Mouse (Mus musculus) CH12.LX (cell line): ENCODE measurements around the gene Olfr1208. TPM values are rescaled to one million over a fixed set of nuclear protein-coding genes. Genes with fewer than 3 reads are reported as not detected.

Source experiments
- DNase-seq: peaks from one replicate; pipeline ENCODE4 v3.0.0-alpha.2; 2013; ENCODE audit errors: extremely low read depth
- H3K27ac ChIP-seq: 2 replicates; pipeline ENCODE4 v1.5.1; 2012; ENCODE audit warnings: low read depth, mild to moderate bottlenecking, control low read depth, moderate library complexity; ENCODE audit not compliant: insufficient read depth
- H3K27me3 ChIP-seq: replicated peaks from 2 replicates; pipeline ENCODE3; 2012; ENCODE audit warnings: inconsistent platforms
- H3K36me3 ChIP-seq, 2 experiments: replicated peaks in 1 of 2; 2 replicates each; pipeline versions ENCODE3 to v1.6.1; 2012; ENCODE audit warnings: inconsistent platforms in 1 of 2, low read length in 1 of 2, mild to moderate bottlenecking in 1 of 2, mixed read lengths in 1 of 2, moderate library complexity in 1 of 2; ENCODE audit not compliant: control insufficient read depth in 1 of 2, insufficient read depth in 1 of 2
- H3K4me1 ChIP-seq, 2 experiments: 2 replicates each; pipeline ENCODE4 v1.6.1; 2012; ENCODE audit warnings: inconsistent platforms in 1 of 2, moderate library complexity in 1 of 2; ENCODE audit not compliant: insufficient read depth in 2 of 2, control insufficient read depth in 1 of 2
- H3K4me2 ChIP-seq: 2 replicates; pipeline ENCODE4 v1.6.1; 2012; ENCODE audit warnings: low read depth, mild to moderate bottlenecking, control low read depth; ENCODE audit not compliant: poor library complexity, insufficient read depth, severe bottlenecking
- H3K4me3 ChIP-seq, 3 experiments: fragments of 150-350 bp in 1 of 3; sonication (generic) in 1 of 3; replicated peaks in 1 of 3; 2 replicates each; pipeline versions ENCODE3 to v1.5.1; 2011 to 2012; ENCODE audit warnings: low read depth in 2 of 3, low read length in 2 of 3, mild to moderate bottlenecking in 2 of 3, moderate library complexity in 2 of 3, control low read depth in 1 of 3, improper control_type of control experiment in 1 of 3, inconsistent platforms in 1 of 3, mixed read lengths in 1 of 3; ENCODE audit not compliant: poor library complexity in 1 of 3
- H3K79me2 ChIP-seq: replicated peaks from 2 replicates; pipeline ENCODE4 v1.6.1; 2012; ENCODE audit warnings: mild to moderate bottlenecking, moderate library complexity; ENCODE audit not compliant: control insufficient read depth, poor library complexity, insufficient read depth, severe bottlenecking; ENCODE audit errors: extremely low read depth
- H3K9ac ChIP-seq: 2 replicates; pipeline ENCODE4 v1.6.1; 2012; ENCODE audit warnings: low read depth, mild to moderate bottlenecking, control low read depth, moderate library complexity; ENCODE audit not compliant: insufficient read depth
- H3K9me3 ChIP-seq: replicated peaks from 2 replicates; pipeline ENCODE3; 2012; ENCODE audit warnings: low read length, inconsistent platforms, mixed read lengths
- BHLHE40 ChIP-seq: IDR thresholded peaks from 2 replicates; pipeline ENCODE4 v1.6.1; 2011; ENCODE audit warnings: mild to moderate bottlenecking, low read depth, low read length, improper control_type of control experiment
- CHD1 ChIP-seq: IDR thresholded peaks from 2 replicates; pipeline ENCODE4 v1.6.1; 2012; ENCODE audit warnings: low read depth, low read length, improper control_type of control experiment, inconsistent platforms
- EP300 ChIP-seq: IDR thresholded peaks from 2 replicates; pipeline ENCODE4 v1.6.1; 2011; ENCODE audit warnings: low read length, improper control_type of control experiment
- IRF4 ChIP-seq: IDR thresholded peaks from 2 replicates; pipeline ENCODE4 v1.6.1; 2014; ENCODE audit warnings: low read depth, mild to moderate bottlenecking, inconsistent platforms, low read length, improper control_type of control experiment
- KAT2A ChIP-seq: IDR thresholded peaks from 2 replicates; pipeline ENCODE4 v1.6.1; 2012; ENCODE audit warnings: low read length, improper control_type of control experiment, inconsistent platforms; ENCODE audit not compliant: insufficient replicate concordance
- MAX ChIP-seq: IDR thresholded peaks from 2 replicates; pipeline ENCODE4 v1.6.1; 2011; ENCODE audit warnings: low read length, improper control_type of control experiment
- POLR2AphosphoS2 ChIP-seq: IDR thresholded peaks from 2 replicates; pipeline ENCODE4 v1.6.1; 2011; ENCODE audit warnings: low read depth, low read length, improper control_type of control experiment
- SIN3A ChIP-seq: IDR thresholded peaks from 2 replicates; pipeline ENCODE4 v1.6.1; 2012; ENCODE audit warnings: low read length, improper control_type of control experiment, inconsistent platforms
- SMC3 ChIP-seq: IDR thresholded peaks from 2 replicates; pipeline ENCODE4 v1.6.1; 2011; ENCODE audit warnings: low read depth, low read length, improper control_type of control experiment
- TBP ChIP-seq: conservative IDR thresholded peaks from 2 replicates; pipeline ENCODE4 v1.6.1; 2011; ENCODE audit warnings: low read depth, low read length, improper control_type of control experiment
- ZC3H11A ChIP-seq: IDR thresholded peaks from 2 replicates; pipeline ENCODE4 v1.6.1; 2012; ENCODE audit warnings: low read depth, mild to moderate bottlenecking, inconsistent platforms, low read length, improper control_type of control experiment
- ZMIZ1 ChIP-seq: IDR thresholded peaks from 2 replicates; pipeline ENCODE4 v1.6.1; 2012; ENCODE audit warnings: low read depth, mild to moderate bottlenecking, inconsistent platforms, low read length, improper control_type of control experiment
- dilution Hi-C: fragments of 300-500 bp; cut with MboI; formaldehyde crosslinking; loops from 2 replicates; pipeline ENCODE4 v1.14.3; 2020; ENCODE audit warnings: low sequenced_read_pairs; ENCODE audit not compliant: extremely low pct_unique_long_range_greater_than_20kb, extremely low pct_ligation_motif_present
- in situ Hi-C: fragments of 300-500 bp; cut with MboI; formaldehyde crosslinking; loops from 3 replicates; pipeline ENCODE4 v1.14.3; 2019; ENCODE audit warnings: low sequenced_read_pairs, low pct_ligation_motif_present, low pct_unique_long_range_greater_than_20kb, mixed read lengths
- polyA plus RNA-seq: library from polyadenylated mRNA; unstranded; fragments of >175 nt; gene quantifications from 2 replicates; pipeline ENCODE4 v1.2.1, GENCODE M21; 2012; ENCODE audit warnings: low read depth; ENCODE audit not compliant: insufficient read length
- total RNA-seq, 2 experiments: library from RNA; depleted of rRNA; stranded (reverse); fragments of 300-350 nt in 1 of 2; fragments of >200 nt in 1 of 2; gene quantifications; 2 replicates each; pipeline ENCODE4 v1.2.3; 2012 to 2014

Gene Olfr1208
- total RNA-seq (2012; rRNA removed), result not detected in 2 replicates
- not detected in 2 replicates for total RNA-seq (2014; rRNA removed)
- polyA plus RNA-seq, result not detected in 2 replicates

GRCm38 (mm10) chr2:88902211-88902610 lies at the start of gene Olfr1208:
TSS of gene Olfr1208 (minus strand) at chr2:88902311.
- H3K36me3 ChIP-seq, result no peaks in the 10 kb centered on the region
- in situ Hi-C loops, result no loop called here
- H3K9me3 ChIP-seq, result peaks cover 11% of the 10 kb centered on the region
- no peaks in the 10 kb centered on the region for H3K27me3 ChIP-seq
- H3K9ac ChIP-seq, result no peak within 1 kb of the TSS
- no peak within 1 kb of the TSS for H3K4me3 ChIP-seq
- dilution Hi-C loops, result no loop called here
- H3K27ac ChIP-seq, result no peak within 1 kb of the TSS
- no peaks in the 10 kb centered on the region for H3K79me2 ChIP-seq
- H3K4me1 ChIP-seq, result no peaks in the 10 kb centered on the region
- no peak within 1 kb of the TSS for H3K4me2 ChIP-seq
- TF ChIP-seq EP300, result no peak
- no peak for TF ChIP-seq IRF4
- no peak for TF ChIP-seq KAT2A
- no peak for TF ChIP-seq BHLHE40
- no peak for TF ChIP-seq CHD1
- TF ChIP-seq ZMIZ1, result no peak
- no peak for TF ChIP-seq TBP
- TF ChIP-seq ZC3H11A, result no peak
- TF ChIP-seq MAX, result no peak
- DNase-seq, result no peak

DNA sequence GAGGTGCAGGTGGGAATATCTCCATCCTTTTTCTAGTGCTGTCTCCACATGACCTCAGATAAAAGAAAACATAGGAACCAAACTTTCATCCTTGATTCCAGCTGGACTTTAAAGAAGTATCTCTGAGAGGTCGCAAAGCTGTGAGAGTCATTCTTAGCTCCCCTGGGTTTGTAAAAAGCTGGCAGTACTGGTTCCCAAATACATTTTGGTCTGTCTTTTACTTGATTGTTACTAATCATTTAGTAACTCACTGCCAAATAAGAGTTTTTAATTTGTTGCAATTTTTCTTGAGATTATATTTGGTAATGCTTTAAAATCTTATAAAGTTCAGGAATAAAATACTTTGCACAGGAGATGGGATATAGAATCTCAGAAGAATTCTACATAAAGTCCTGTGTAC lies 35.9 kb upstream of the Olfr1208 start, which contains the start of gene Olfr1211:
Gene Olfr1211, minus strand, starts transcription at position 101 of the 400 bp plus-strand sequence.
- Histone ChIP-seq H3K36me3 (no peaks in the 10 kb centered on the region), H3K9me3 (peaks cover 16% of the 10 kb centered on the region), H3K9ac (no peak within 1 kb of the TSS), H3K4me2 (no peak within 1 kb of the TSS), H3K4me3 (no peak within 1 kb of the TSS)
- in situ Hi-C loops (no loop called here), dilution Hi-C loops (no loop called here)
- TF ChIP-seq POLR2AphosphoS2 (no peak), SIN3A (no peak), CHD1 (no peak)
- TF ChIP-seq, all 38 proteins: peak for 0
- H3K27ac ChIP-seq, result no peak within 1 kb of the TSS
- no peak for DNase-seq
- no peaks in the 10 kb centered on the region for H3K79me2 ChIP-seq
- no peaks in the 10 kb centered on the region for H3K4me1 ChIP-seq
- no peaks in the 10 kb centered on the region for H3K27me3 ChIP-seq

GRCm38 (mm10) chr2:88915057-88915456 lies 12.9 kb upstream of the Olfr1208 start, which contains the start of gene Olfr1209:
TSS of gene Olfr1209 (minus strand) at chr2:88915157.
- dilution Hi-C loops, result no loop called here
- no peak for TF ChIP-seq SMC3
- no peaks in the 10 kb centered on the region for H3K4me1 ChIP-seq

More at GRCm38 (mm10) chr2:88915057-88915456, 12.9 kb upstream of the Olfr1208 start, which contains the start of gene Olfr1209:
- DNase-seq, result no peak
- Histone ChIP-seq H3K27ac (no peak within 1 kb of the TSS), H3K9me3 (peaks cover 12% of the 10 kb centered on the region), H3K27me3 (no peaks in the 10 kb centered on the region), H3K79me2 (no peaks in the 10 kb centered on the region), H3K36me3 (no peaks in the 10 kb centered on the region), H3K9ac (no peak within 1 kb of the TSS), H3K4me2 (no peak within 1 kb of the TSS), H3K4me3 (no peak within 1 kb of the TSS)
- in situ Hi-C loops, result no loop called here
